ENCODE assay signal across 1 mouse cellular context in the genomic region with DNA sequence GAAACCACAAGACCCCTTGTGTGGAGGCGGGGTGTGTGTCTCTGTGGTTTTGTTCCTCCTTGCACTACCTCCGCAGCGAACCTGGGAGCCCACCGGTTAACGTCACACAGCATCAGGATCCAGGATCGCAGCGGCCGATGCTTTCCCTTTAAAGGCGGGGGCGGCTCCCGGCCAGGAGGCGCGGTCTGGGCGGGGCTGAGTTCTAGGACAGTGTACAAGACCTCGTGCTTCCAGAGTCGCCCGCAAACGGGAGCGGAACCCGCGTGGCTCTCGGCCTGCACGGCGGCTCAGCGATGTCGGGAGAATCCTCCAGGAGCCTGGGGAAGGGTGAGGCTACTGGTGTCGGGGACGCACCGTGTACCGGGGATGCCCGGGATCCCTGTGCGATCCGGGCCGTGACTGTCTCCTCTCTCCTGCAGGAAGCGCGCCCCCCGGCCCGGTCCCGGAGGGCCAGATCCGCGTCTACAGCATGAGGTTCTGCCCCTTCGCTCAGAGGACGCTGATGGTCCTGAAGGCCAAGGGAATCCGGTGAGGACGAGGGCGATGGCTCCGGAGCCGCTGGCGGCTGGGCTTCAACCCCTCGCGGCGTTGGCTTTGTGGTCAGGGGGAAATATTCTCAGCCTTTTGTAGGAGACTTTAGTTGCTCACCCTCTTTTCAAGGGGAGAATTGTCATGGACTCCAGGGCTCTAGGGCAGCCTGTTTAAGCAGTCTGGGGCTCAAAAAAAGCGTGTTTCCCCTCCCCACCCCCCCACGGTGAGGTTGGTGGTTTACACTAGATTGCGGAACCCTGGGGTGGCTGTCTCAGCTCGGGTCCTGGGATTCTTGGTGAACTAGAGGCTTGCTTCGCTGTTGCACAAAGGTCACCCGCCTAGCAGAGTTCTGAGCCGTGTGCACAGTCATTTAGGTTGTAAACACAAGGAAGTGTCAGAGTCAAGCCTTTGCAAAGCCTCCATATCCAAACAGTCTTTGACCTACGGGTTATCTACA.
TF ChIP-seq lines count a peak whose summit lies in the region.

A gene (plus strand): TSS at position 175 of the 988 bp plus-strand sequence.

TF ChIP-seq in CH12.LX, 34 proteins besides CTCF, POLR2A, EP300 and RAD21 (continued from another document):
- peak; percentile 81; the same call in 1 of the 2 replicates for TF ChIP-seq MYC (IDR thresholded peaks at IDR 0.05; ENCODE audit: low read depth, low read length)
- TF ChIP-seq ETS1 (conservative IDR thresholded peaks at IDR 0.05; ENCODE audit: low read depth, low read length) = no peak
- no peak for TF ChIP-seq MEF2A (IDR thresholded peaks at IDR 0.05; ENCODE audit: borderline replicate concordance, low read depth, low read length)
- peak; percentile 66; the same call in 1 of the 2 replicates for TF ChIP-seq POLR2AphosphoS2 (IDR thresholded peaks at IDR 0.05; ENCODE audit: low read depth, low read length)
- TF ChIP-seq MXI1 (IDR thresholded peaks at IDR 0.05; ENCODE audit: low read depth, low read length) = peak; percentile 96
- peak; percentile 25 for TF ChIP-seq ELF1 (IDR thresholded peaks at IDR 0.05; ENCODE audit: low read depth, low read length)
- TF ChIP-seq MAX (IDR thresholded peaks at IDR 0.05; ENCODE audit: low read length) = peak; percentile 90
- peak; percentile 44 for TF ChIP-seq HCFC1 (IDR thresholded peaks at IDR 0.05; ENCODE audit: low read depth, low read length)
- TF ChIP-seq ZKSCAN1 (IDR thresholded peaks at IDR 0.05; ENCODE audit: borderline replicate concordance, low read depth, low read length) = no peak
- no peak for TF ChIP-seq GABPA (IDR thresholded peaks at IDR 0.05; ENCODE audit: insufficient replicate concordance, low read depth, low read length)
- no peak for TF ChIP-seq PAX5 (IDR thresholded peaks at IDR 0.05; ENCODE audit: low read length)
- no peak for TF ChIP-seq MAFK (IDR thresholded peaks at IDR 0.05; ENCODE audit: insufficient replicate concordance, low read length)
- no peak for TF ChIP-seq ZC3H11A (IDR thresholded peaks at IDR 0.05; ENCODE audit: low read depth, low read length)
- no peak; the same call in 1 of the 2 replicates for TF ChIP-seq USF1 (IDR thresholded peaks at IDR 0.05; ENCODE audit: low read depth, low read length)
- peak; percentile 87 for TF ChIP-seq ZMIZ1 (IDR thresholded peaks at IDR 0.05; ENCODE audit: low read depth, low read length)
- no peak for TF ChIP-seq KAT2A (IDR thresholded peaks at IDR 0.05; ENCODE audit: insufficient replicate concordance, low read length)
- TF ChIP-seq IRF4 (IDR thresholded peaks at IDR 0.05; ENCODE audit: low read depth, low read length) = peak; percentile 42; the same call in 1 of the 2 replicates
- peak; percentile 78 for TF ChIP-seq TBP (conservative IDR thresholded peaks at IDR 0.05; ENCODE audit: low read depth, low read length)
- no peak for TF ChIP-seq CHD1 (IDR thresholded peaks at IDR 0.05; ENCODE audit: low read depth, low read length)
- TF ChIP-seq JUN (IDR thresholded peaks at IDR 0.05; ENCODE audit: insufficient read depth, low read depth, low read length) = no peak
- TF ChIP-seq NRF1 (IDR thresholded peaks at IDR 0.05; ENCODE audit: low read depth, low read length) = peak; percentile 6; the same call in 1 of the 2 replicates
- peak; percentile 93 for TF ChIP-seq NELFE (IDR thresholded peaks at IDR 0.05; ENCODE audit: low read depth, low read length)
- TF ChIP-seq ZNF384 (IDR thresholded peaks at IDR 0.05; ENCODE audit: low read depth, low read length) = no peak
- TF ChIP-seq CHD2 (IDR thresholded peaks at IDR 0.05; ENCODE audit: low read length) = no peak
